Mouse (Mus musculus) cerebellum, adult 2 months (tissue): ENCODE measurements around the gene Egfem1. TPM values are rescaled to one million over a fixed set of nuclear protein-coding genes. Genes with fewer than 3 reads are reported as not detected.

Experiments used
- DNase-seq, 2 experiments: peaks; one replicate each; pipeline ENCODE4 v3.0.0; 2021
- H3K27ac ChIP-seq: fragments of 200-500 bp; 2 replicates; pipeline ENCODE4 v1.5.1; 2012; ENCODE audit warnings: low read length, control low read depth, inconsistent platforms; ENCODE audit not compliant: insufficient read depth
- H3K27me3 ChIP-seq: fragments of 200-500 bp; 2 replicates; pipeline ENCODE4 v1.6.1; 2012; ENCODE audit warnings: inconsistent platforms, mild to moderate bottlenecking, low read length, moderate library complexity; ENCODE audit not compliant: control insufficient read depth, insufficient read depth
- H3K4me1 ChIP-seq: fragments of 200-500 bp; 2 replicates; pipeline ENCODE4 v1.6.1; 2011; ENCODE audit warnings: low read length; ENCODE audit not compliant: control insufficient read depth, insufficient read depth
- H3K4me3 ChIP-seq: fragments of 200-500 bp; replicated peaks from 2 replicates; pipeline ENCODE3; 2011; ENCODE audit warnings: mild to moderate bottlenecking, low read depth, low read length, control low read depth; ENCODE audit not compliant: insufficient read depth
- CTCF ChIP-seq: fragments of 200-500 bp; IDR thresholded peaks from 2 replicates; pipeline ENCODE4 v1.5.1; 2011; ENCODE audit warnings: low read depth, mild to moderate bottlenecking, control low read depth, low read length, moderate library complexity, borderline replicate concordance; ENCODE audit not compliant: insufficient read depth
- POLR2A ChIP-seq: fragments of 200-500 bp; IDR thresholded peaks from 2 replicates; pipeline ENCODE4 v1.6.1; 2011; ENCODE audit warnings: low read length, control low read depth, borderline replicate concordance; ENCODE audit not compliant: insufficient read depth
- WGBS: fragments of 180-500 bp; shearing (Covaris S2); methylation state at CpG from one replicate; pipeline ENCODE4 v1.1.7; 2018; 5-methylcytosine and 5-hydroxymethylcytosine counted together
- polyA plus RNA-seq: library from polyadenylated mRNA; depleted of rRNA; stranded (reverse); fragments of >200 nt; gene quantifications from 2 replicates; pipeline ENCODE4 v1.2.3, GENCODE M21; 2012

Gene Egfem1
- polyA plus RNA-seq, 1 experiment = 3.6 TPM

DNA sequence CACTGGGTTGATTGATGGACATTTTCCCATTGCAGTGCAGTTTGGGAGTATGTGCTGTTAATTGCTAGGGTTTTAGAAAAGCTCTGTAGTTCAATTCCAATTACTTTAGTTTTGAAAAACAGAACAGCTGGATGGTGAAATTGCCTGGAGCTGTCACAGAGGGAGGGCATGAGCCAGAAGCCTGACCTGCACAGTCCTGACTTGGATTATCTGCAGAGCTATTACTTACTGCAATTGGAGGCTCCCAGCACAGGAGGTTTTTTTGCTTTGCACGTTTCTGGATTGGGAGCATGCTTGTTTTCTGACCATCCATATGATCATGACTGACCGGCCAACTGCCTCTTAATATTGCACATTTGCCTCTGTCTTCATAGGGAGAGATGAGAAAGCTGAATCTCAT lies 299.4 kb downstream of the Egfem1 start:
- H3K4me3 ChIP-seq = no peak overlapping the region
- no peak overlapping the region for H3K27ac ChIP-seq
- TF ChIP-seq POLR2A (no peak), CTCF (no peak)
- H3K27me3 ChIP-seq = no peaks in the 10 kb centered on the region
- 63% methylated on average over 2 of the region's 2 CpGs for WGBS
- no peak for DNase-seq
- H3K4me1 ChIP-seq = no peaks in the 10 kb centered on the region

DNA sequence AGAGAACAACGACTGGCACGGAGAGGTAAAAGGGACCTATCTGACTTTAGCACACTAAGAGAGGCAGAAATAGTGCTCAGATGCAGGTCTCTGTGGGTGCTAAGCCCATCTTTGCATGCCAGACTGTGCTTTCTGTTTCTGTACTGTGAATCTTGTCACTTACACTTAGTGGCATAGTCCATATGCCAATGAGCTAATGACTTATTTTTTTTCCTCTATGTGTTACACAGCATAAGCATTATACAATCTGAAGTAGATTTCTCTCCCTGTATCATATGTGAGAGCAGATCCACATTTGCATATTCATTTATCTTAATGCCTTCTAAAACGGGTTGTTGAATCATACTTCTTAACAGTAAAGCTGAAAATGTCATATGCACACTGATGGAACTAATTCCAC lies 317.2 kb downstream of the Egfem1 start:
- H3K27ac ChIP-seq = no peak overlapping the region
- 72% methylated on average over 3 of the region's 3 CpGs for WGBS

DNA sequence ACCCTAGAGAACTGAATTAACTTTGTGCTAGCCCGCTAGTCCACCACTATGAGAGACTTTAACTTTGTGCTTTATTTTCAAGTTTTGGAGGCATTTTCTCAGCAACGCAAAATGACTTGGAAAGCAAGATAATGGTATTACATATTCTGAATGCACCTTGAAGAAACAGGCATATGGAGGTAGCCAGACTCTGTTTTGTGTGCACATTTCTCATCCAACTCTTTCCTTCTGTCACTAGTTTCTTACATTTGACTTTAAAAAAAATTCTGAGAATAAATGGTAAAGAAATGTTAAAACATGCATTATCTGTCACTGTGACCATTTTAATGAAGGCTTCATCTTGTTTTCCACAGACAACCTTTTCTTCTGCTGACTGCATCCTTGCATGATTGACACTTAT lies 339.8 kb downstream of the Egfem1 start:
- 97% methylated on average over 2 of the region's 2 CpGs for WGBS
- TF ChIP-seq CTCF (no peak), POLR2A (no peak)
- Histone ChIP-seq H3K27ac (no peak overlapping the region), H3K4me1 (no peaks in the 10 kb centered on the region), H3K4me3 (no peak overlapping the region), H3K27me3 (no peaks in the 10 kb centered on the region)
- no peak for DNase-seq

More for the DNA sequence above, 317.2 kb downstream of the Egfem1 start:
- H3K4me3 ChIP-seq = no peak overlapping the region
- H3K4me1 ChIP-seq = no peaks in the 10 kb centered on the region
- no peaks in the 10 kb centered on the region for H3K27me3 ChIP-seq
- TF ChIP-seq POLR2A (no peak), CTCF (no peak)
- no peak for DNase-seq

DNA sequence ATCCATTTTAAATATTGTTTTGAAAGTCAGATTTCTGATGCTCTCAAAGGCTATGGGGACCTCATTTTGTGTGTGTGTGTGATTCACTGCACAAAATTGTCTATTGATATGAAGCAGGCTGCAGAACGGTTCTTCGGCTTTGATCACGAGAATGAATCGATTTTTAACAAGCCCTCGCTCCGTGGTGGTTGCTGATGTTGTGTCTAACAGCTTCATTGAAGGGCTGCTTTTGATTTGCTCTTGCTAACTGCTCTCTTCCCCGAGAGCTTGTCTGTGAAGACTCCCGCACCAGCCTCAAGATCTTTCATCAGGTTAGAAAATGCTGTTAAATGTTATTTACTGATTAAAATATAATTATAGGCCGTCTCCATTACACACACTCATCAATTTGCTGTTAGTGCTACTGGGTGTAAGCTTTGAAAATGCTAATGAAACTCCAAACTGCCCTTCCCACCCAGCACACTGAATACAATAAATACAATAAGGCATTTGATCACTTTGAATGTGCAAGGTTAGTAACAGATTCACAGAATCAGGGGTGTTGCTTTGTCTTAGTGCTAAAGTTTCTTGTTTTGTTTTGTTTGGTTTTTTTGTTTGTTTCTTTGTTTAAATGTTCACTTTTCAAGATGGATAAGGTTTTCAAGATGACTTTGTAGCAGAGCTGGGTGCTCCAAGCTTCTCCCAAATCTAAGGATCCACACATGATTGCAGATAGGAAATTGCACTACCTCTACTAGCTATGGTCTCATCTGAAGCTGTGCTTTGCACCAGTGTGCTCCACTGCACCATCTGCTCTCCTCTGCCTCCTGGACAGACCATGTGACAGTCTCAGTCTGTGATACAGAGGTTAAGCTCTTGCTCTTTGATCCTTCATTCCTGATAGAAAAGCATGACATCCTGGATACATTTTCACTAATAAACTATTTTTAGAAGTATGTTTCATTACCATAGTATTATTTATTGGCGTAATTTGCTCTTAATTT lies 350.6 kb downstream of the Egfem1 start:
- no peak for TF ChIP-seq POLR2A
- TF ChIP-seq CTCF = no peak
- Histone ChIP-seq H3K4me3 (no peak overlapping the region), H3K4me1 (no peaks in the 10 kb centered on the region), H3K27ac (no peak overlapping the region), H3K27me3 (no peaks in the 10 kb centered on the region)
- 42% methylated on average over 10 of the region's 10 CpGs for WGBS
- no peak for DNase-seq

DNA sequence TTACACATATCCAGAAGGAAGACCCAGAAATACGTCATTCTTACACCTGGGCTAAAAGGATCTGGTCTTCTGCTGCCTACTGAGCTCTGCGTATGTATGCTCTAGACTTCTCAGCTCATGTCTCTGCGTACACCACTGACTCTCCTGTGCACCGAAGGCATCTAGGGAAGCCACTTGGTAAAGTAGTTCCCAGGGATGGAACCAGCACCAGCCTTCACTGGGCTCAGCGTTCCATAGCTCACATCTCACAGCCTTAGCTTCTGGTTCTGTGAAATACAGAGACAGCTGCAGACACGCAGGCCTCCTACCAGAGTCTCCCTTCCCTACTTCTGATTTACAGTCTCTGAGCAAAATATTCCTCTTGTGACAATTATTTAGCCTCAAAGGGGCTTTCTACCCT lies 361.2 kb downstream of the Egfem1 start:
- no peak overlapping the region for H3K27ac ChIP-seq
- H3K27me3 ChIP-seq = no peaks in the 10 kb centered on the region
- no peak overlapping the region for H3K4me3 ChIP-seq
- no peak for TF ChIP-seq POLR2A
- no peak for TF ChIP-seq CTCF
- no peaks in the 10 kb centered on the region for H3K4me1 ChIP-seq
- 85% methylated on average over 6 of the region's 6 CpGs for WGBS
- DNase-seq = no peak

DNA sequence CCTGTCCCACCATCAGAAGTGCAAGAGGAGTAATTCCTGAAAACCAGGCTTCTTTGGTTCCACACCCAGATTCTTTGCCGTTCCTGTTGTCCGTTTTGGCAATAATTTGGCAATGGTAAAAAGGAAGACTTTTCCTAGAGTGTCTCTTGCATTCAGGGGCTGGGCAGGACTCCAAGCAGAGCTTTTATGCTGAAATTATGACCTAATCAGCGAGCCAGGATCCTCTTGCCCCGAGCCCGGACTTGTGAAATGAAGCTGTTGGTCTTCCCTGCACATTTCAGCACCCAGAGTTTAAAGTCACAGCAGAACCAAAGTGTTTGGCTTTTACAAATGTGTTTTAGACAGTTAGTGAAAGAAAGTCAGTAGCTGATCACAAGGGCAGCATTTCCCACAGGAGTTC lies 362.8 kb downstream of the Egfem1 start:
- no peak for TF ChIP-seq CTCF
- TF ChIP-seq POLR2A = no peak
- H3K4me3 ChIP-seq = no peak overlapping the region
- H3K4me1 ChIP-seq = no peaks in the 10 kb centered on the region
- peak in 1 of 2 experiments; percentile 4 for DNase-seq
- no peaks in the 10 kb centered on the region for H3K27me3 ChIP-seq
- H3K27ac ChIP-seq = no peak overlapping the region
- WGBS = 8% methylated on average over 5 of the region's 5 CpGs

DNA sequence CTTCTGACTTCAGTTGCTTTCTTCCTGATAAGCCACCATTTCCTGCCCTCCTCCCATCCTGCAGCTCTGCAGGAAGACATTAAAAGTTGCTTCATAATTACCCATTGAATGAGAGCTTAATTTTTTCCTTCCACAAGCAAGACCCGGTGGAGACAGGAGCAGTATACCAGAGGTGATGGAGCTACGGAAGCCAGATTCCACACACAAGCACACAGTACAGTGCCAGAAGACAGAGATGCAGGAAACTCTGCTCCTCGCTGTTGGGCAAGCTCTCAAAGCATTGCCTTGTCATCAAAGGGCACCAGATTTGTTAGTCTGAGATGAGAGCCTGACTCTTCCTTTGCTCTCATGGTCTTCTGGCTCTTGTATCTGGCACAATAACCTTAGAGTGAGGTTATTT lies 364.3 kb downstream of the Egfem1 start:
- no peak for DNase-seq
- no peak overlapping the region for H3K27ac ChIP-seq
- TF ChIP-seq CTCF (no peak), POLR2A (no peak)
- no peaks in the 10 kb centered on the region for H3K27me3 ChIP-seq
- H3K4me1 ChIP-seq = no peaks in the 10 kb centered on the region
- 19% methylated on average over 3 of the region's 3 CpGs for WGBS
- H3K4me3 ChIP-seq = no peak overlapping the region
